Mouse (Mus musculus) CH12.LX (cell line): Measurements from ENCODE around the gene Psmd9. TPM values are rescaled to one million over a fixed set of nuclear protein-coding genes. Genes with fewer than 3 reads are reported as not detected.

Experiments used
- DNase-seq: peaks from one replicate; pipeline ENCODE4 v3.0.0-alpha.2; 2013; ENCODE audit errors: extremely low read depth
- H3K27ac ChIP-seq: 2 replicates; pipeline ENCODE4 v1.5.1; 2012; ENCODE audit warnings: low read depth, mild to moderate bottlenecking, control low read depth, moderate library complexity; ENCODE audit not compliant: insufficient read depth
- H3K27me3 ChIP-seq: replicated peaks from 2 replicates; pipeline ENCODE3; 2012; ENCODE audit warnings: inconsistent platforms
- H3K36me3 ChIP-seq, 2 experiments: replicated peaks in 1 of 2; 2 replicates each; pipeline versions ENCODE3 to v1.6.1; 2012; ENCODE audit warnings: inconsistent platforms in 1 of 2, low read length in 1 of 2, mild to moderate bottlenecking in 1 of 2, mixed read lengths in 1 of 2, moderate library complexity in 1 of 2; ENCODE audit not compliant: control insufficient read depth in 1 of 2, insufficient read depth in 1 of 2
- H3K4me1 ChIP-seq, 2 experiments: 2 replicates each; pipeline ENCODE4 v1.6.1; 2012; ENCODE audit warnings: inconsistent platforms in 1 of 2, moderate library complexity in 1 of 2; ENCODE audit not compliant: insufficient read depth in 2 of 2, control insufficient read depth in 1 of 2
- H3K4me2 ChIP-seq: 2 replicates; pipeline ENCODE4 v1.6.1; 2012; ENCODE audit warnings: low read depth, mild to moderate bottlenecking, control low read depth; ENCODE audit not compliant: poor library complexity, insufficient read depth, severe bottlenecking
- H3K4me3 ChIP-seq, 3 experiments: fragments of 150-350 bp in 1 of 3; sonication (generic) in 1 of 3; replicated peaks in 1 of 3; 2 replicates each; pipeline versions ENCODE3 to v1.5.1; 2011 to 2012; ENCODE audit warnings: low read depth in 2 of 3, low read length in 2 of 3, mild to moderate bottlenecking in 2 of 3, moderate library complexity in 2 of 3, control low read depth in 1 of 3, improper control_type of control experiment in 1 of 3, inconsistent platforms in 1 of 3, mixed read lengths in 1 of 3; ENCODE audit not compliant: poor library complexity in 1 of 3
- H3K79me2 ChIP-seq: replicated peaks from 2 replicates; pipeline ENCODE4 v1.6.1; 2012; ENCODE audit warnings: mild to moderate bottlenecking, moderate library complexity; ENCODE audit not compliant: control insufficient read depth, poor library complexity, insufficient read depth, severe bottlenecking; ENCODE audit errors: extremely low read depth
- H3K9ac ChIP-seq: 2 replicates; pipeline ENCODE4 v1.6.1; 2012; ENCODE audit warnings: low read depth, mild to moderate bottlenecking, control low read depth, moderate library complexity; ENCODE audit not compliant: insufficient read depth
- H3K9me3 ChIP-seq: replicated peaks from 2 replicates; pipeline ENCODE3; 2012; ENCODE audit warnings: low read length, inconsistent platforms, mixed read lengths
- BHLHE40 ChIP-seq: IDR thresholded peaks from 2 replicates; pipeline ENCODE4 v1.6.1; 2011; ENCODE audit warnings: mild to moderate bottlenecking, low read depth, low read length, improper control_type of control experiment
- CHD2 ChIP-seq: IDR thresholded peaks from 2 replicates; pipeline ENCODE4 v1.6.1; 2011; ENCODE audit warnings: low read length, improper control_type of control experiment
- EP300 ChIP-seq: IDR thresholded peaks from 2 replicates; pipeline ENCODE4 v1.6.1; 2011; ENCODE audit warnings: low read length, improper control_type of control experiment
- ETS1 ChIP-seq: conservative IDR thresholded peaks from 2 replicates; pipeline ENCODE4 v1.6.1; 2012; ENCODE audit warnings: low read depth, mild to moderate bottlenecking, inconsistent platforms, low read length, improper control_type of control experiment, moderate library complexity
- GABPA ChIP-seq: IDR thresholded peaks from 2 replicates; pipeline ENCODE4 v1.6.1; 2012; ENCODE audit warnings: low read depth, low read length, improper control_type of control experiment, inconsistent platforms; ENCODE audit not compliant: insufficient replicate concordance
- HCFC1 ChIP-seq: IDR thresholded peaks from 2 replicates; pipeline ENCODE4 v1.6.1; 2012; ENCODE audit warnings: low read depth, mild to moderate bottlenecking, inconsistent platforms, low read length, improper control_type of control experiment
- IRF4 ChIP-seq: IDR thresholded peaks from 2 replicates; pipeline ENCODE4 v1.6.1; 2014; ENCODE audit warnings: low read depth, mild to moderate bottlenecking, inconsistent platforms, low read length, improper control_type of control experiment
- JUND ChIP-seq: conservative IDR thresholded peaks from 2 replicates; pipeline ENCODE4 v1.6.1; 2011; ENCODE audit warnings: low read depth, low read length, improper control_type of control experiment
- MAX ChIP-seq: IDR thresholded peaks from 2 replicates; pipeline ENCODE4 v1.6.1; 2011; ENCODE audit warnings: low read length, improper control_type of control experiment
- MXI1 ChIP-seq: IDR thresholded peaks from 2 replicates; pipeline ENCODE4 v1.6.1; 2011; ENCODE audit warnings: mild to moderate bottlenecking, low read depth, low read length, improper control_type of control experiment
- NRF1 ChIP-seq: IDR thresholded peaks from 2 replicates; pipeline ENCODE4 v1.6.1; 2014; ENCODE audit warnings: low read depth, mild to moderate bottlenecking, inconsistent platforms, low read length, improper control_type of control experiment, moderate library complexity
- POLR2A ChIP-seq: IDR thresholded peaks from 2 replicates; pipeline ENCODE4 v1.6.1; 2011; ENCODE audit warnings: low read depth, mild to moderate bottlenecking, improper control_type of control experiment, low read length
- POLR2AphosphoS2 ChIP-seq: IDR thresholded peaks from 2 replicates; pipeline ENCODE4 v1.6.1; 2011; ENCODE audit warnings: low read depth, low read length, improper control_type of control experiment
- RCOR1 ChIP-seq: conservative IDR thresholded peaks from 2 replicates; pipeline ENCODE4 v1.6.1; 2012; ENCODE audit warnings: low read depth, mild to moderate bottlenecking, inconsistent platforms, low read length, improper control_type of control experiment
- SIN3A ChIP-seq: IDR thresholded peaks from 2 replicates; pipeline ENCODE4 v1.6.1; 2012; ENCODE audit warnings: low read length, improper control_type of control experiment, inconsistent platforms
- TCF12 ChIP-seq: IDR thresholded peaks from 2 replicates; pipeline ENCODE4 v1.6.1; 2014; ENCODE audit warnings: low read depth, mild to moderate bottlenecking, inconsistent platforms, low read length, improper control_type of control experiment
- UBTF ChIP-seq: IDR thresholded peaks from 2 replicates; pipeline ENCODE4 v1.6.1; 2012; ENCODE audit warnings: low read depth, mild to moderate bottlenecking, inconsistent platforms, low read length, improper control_type of control experiment, moderate library complexity
- USF1 ChIP-seq: IDR thresholded peaks from 2 replicates; pipeline ENCODE4 v1.6.1; 2014; ENCODE audit warnings: low read depth, mild to moderate bottlenecking, inconsistent platforms, low read length, improper control_type of control experiment
- ZC3H11A ChIP-seq: IDR thresholded peaks from 2 replicates; pipeline ENCODE4 v1.6.1; 2012; ENCODE audit warnings: low read depth, mild to moderate bottlenecking, inconsistent platforms, low read length, improper control_type of control experiment
- ZNF384 ChIP-seq: IDR thresholded peaks from 2 replicates; pipeline ENCODE4 v1.6.1; 2012; ENCODE audit warnings: low read depth, low read length, improper control_type of control experiment, inconsistent platforms
- dilution Hi-C: fragments of 300-500 bp; cut with MboI; formaldehyde crosslinking; loops from 2 replicates; pipeline ENCODE4 v1.14.3; 2020; ENCODE audit warnings: low sequenced_read_pairs; ENCODE audit not compliant: extremely low pct_unique_long_range_greater_than_20kb, extremely low pct_ligation_motif_present
- in situ Hi-C: fragments of 300-500 bp; cut with MboI; formaldehyde crosslinking; loops from 3 replicates; pipeline ENCODE4 v1.14.3; 2019; ENCODE audit warnings: low sequenced_read_pairs, low pct_ligation_motif_present, low pct_unique_long_range_greater_than_20kb, mixed read lengths
- polyA plus RNA-seq: library from polyadenylated mRNA; unstranded; fragments of >175 nt; gene quantifications from 2 replicates; pipeline ENCODE4 v1.2.1, GENCODE M21; 2012; ENCODE audit warnings: low read depth; ENCODE audit not compliant: insufficient read length
- total RNA-seq, 2 experiments: library from RNA; depleted of rRNA; stranded (reverse); fragments of 300-350 nt in 1 of 2; fragments of >200 nt in 1 of 2; gene quantifications; 2 replicates each; pipeline ENCODE4 v1.2.3; 2012 to 2014

Psmd9 gene
- total and polyA plus RNA-seq, 3 experiments = 30.8 to 38.0 (median 35.5) TPM

- Histone ChIP-seq H3K27ac (no peak overlapping the region), H3K9me3 (no peaks in the 10 kb centered on the region), H3K4me2 (no peak overlapping the region), H3K9ac (no peak overlapping the region), H3K4me3 (no peak overlapping the region), H3K36me3 (peaks cover 83 to 94% of the 10 kb centered on the region in 2 experiments), H3K27me3 (no peaks in the 10 kb centered on the region), H3K4me1 (no peaks in the 10 kb centered on the region), H3K79me2 (no peaks in the 10 kb centered on the region)
- dilution Hi-C loops = no loop called here
- DNase-seq = no peak
- no peak for TF ChIP-seq CHD2
- no peak for TF ChIP-seq EP300
- no peak for TF ChIP-seq USF1
- TF ChIP-seq MAX = no peak
- no peak for TF ChIP-seq ZNF384
- no peak for TF ChIP-seq ETS1
- TF ChIP-seq HCFC1 = no peak
- no peak for TF ChIP-seq JUND
- no peak for TF ChIP-seq UBTF
- TF ChIP-seq POLR2AphosphoS2 = no peak
- no peak for TF ChIP-seq IRF4
- TF ChIP-seq MXI1 = no peak
- TF ChIP-seq RCOR1 = no peak
- no peak for TF ChIP-seq NRF1
- TF ChIP-seq SIN3A = no peak
- in situ Hi-C loops = no loop called here
These were observed 9.3 kb upstream of the Psmd9 start for GRCm38 (mm10) chr5:123159866-123160265.

DNA sequence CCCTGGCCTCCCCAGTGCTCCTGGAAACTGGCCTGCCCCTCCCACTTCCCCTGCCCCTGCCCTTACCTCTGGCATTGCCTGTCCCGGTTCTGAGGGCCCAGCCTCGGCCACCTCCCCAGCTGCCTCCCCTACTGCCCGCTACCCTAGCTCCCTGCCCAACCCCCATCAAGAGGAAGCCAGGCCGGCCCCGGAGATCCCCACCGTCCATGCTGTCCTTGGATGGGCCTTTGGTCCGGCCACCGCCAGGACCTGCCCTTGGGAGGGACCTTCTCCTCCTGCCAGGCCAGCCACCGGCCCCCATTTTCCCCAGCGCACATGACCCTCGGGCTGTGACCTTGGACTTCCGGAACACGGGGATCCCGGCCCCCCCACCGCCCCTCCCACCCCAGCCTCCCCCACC, 8.9 kb upstream of the Psmd9 start:
- in situ Hi-C loops (no loop called here), dilution Hi-C loops (no loop called here)
- no peaks in the 10 kb centered on the region for H3K4me1 ChIP-seq
- no peak overlapping the region for H3K4me2 ChIP-seq
- TF ChIP-seq ZC3H11A (no peak), POLR2A (no peak), CHD2 (no peak), TCF12 (no peak), GABPA (no peak), BHLHE40 (no peak)
- H3K36me3 ChIP-seq = peaks cover 81 to 91% of the 10 kb centered on the region in 2 experiments
- no peaks in the 10 kb centered on the region for H3K27me3 ChIP-seq
- DNase-seq = no peak
- H3K9ac ChIP-seq = no peak overlapping the region
- no peak overlapping the region for H3K27ac ChIP-seq
- H3K9me3 ChIP-seq = no peaks in the 10 kb centered on the region
- no peaks in the 10 kb centered on the region for H3K79me2 ChIP-seq
- H3K4me3 ChIP-seq = no peak overlapping the region
